Mouse (Mus musculus): ENCODE measurements around the gene Olfr1287. TPM values are rescaled to one million over a fixed set of nuclear protein-coding genes. Genes with fewer than 3 reads are reported as not detected.

Olfr1287 gene
- not detected for polyA plus RNA-seq (2017; shearing (Covaris generic))

DNA sequence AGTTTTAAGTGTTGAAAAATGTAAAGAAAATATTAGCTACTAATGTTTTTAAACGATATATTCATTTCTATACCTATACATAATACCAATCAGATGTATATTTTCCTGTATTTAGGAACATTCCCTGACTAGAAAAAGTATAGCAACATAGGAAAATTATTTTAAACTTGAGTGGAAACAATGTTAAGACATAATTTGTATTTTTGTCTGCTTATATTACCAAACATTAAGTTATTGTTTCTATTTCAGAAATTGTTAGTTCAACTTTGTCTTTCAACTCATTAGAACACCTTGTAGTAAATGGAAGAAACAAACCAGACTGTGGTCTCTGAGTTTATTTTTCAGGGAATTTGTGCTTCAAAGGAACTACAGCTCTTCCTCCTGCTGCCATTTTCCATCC is at the start of gene Olfr1287:
Gene Olfr1287 (plus strand): TSS at position 301 of the 400 bp plus-strand sequence.
- ATAC-seq = no peak

DNA sequence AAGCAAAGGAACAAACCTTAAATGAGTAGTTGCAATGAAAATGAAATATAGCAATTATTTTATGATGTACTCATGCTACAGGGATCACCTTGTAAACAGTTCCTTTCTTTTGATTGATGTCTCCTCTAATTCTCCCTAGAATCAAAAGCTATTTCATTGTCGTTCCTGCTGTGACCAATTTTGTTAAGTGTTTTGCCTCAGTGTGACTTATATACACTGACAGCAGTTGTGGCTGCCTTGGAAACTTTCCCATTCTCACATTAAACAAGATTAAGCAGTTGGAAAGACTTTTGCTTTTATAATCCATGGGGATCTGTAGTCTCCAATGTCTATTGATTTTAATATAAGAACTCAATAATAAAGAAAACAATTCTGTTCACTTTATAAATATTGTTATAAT is 26.0 kb upstream of the Olfr1287 start, which contains the start of gene Olfr1286:
Gene Olfr1286 (minus strand): TSS at position 185 of the 400 bp plus-strand sequence.
- no peak for ATAC-seq

GRCm38 (mm10) chr2:111473801-111474200 is 24.9 kb downstream of the Olfr1287 start, which contains the start of gene Olfr1288:
Olfr1288 (plus strand) TSS chr2:111474101.
- no peak for ATAC-seq

DNA sequence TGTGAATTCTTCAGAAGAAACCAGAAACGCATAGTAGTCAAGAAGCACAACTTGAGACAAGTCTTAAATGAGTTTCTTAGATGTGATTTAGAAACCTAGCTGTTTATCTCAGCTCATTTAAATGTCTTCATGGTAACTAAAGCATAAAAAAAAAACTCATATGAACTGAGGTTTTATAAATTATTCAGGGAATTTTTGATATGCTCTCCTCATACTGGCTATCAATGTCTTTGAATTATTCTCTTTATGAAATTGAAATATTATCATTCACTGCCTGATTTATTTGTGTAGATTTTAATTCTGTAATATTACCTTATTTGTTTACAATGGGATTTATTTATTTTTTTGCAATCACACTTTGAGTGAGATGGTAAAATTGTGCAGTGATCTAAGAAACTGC is 31.6 kb downstream of the Olfr1287 start, which contains the start of gene Olfr1289:
Gene Olfr1289 (plus strand): TSS at position 301 of the 400 bp plus-strand sequence.
- no peak for ATAC-seq

GRCm38 (mm10) chr2:111493729-111494128 is 44.8 kb downstream of the Olfr1287 start, which contains the start of gene Olfr1290:
Olfr1290 (minus strand) TSS chr2:111493829.
- ATAC-seq = no peak

- no peak for ATAC-seq
Measured at GRCm38 (mm10) chr2:111496880-111497279, 47.9 kb downstream of the Olfr1287 start, which contains the start of gene Olfr1291-ps1. Olfr1291-ps1 (plus strand) TSS chr2:111497180.

Other genes with a start within 250 kb of the Olfr1287 start
- gene 4930430A15Rik, start 219.5 kb upstream of the Olfr1287 start, polyA plus RNA-seq (2017; shearing (Covaris generic)) = not detected
- gene Olfr1275, start 213.9 kb upstream of the Olfr1287 start, polyA plus RNA-seq (2017; shearing (Covaris generic)) = not detected
- not detected for gene Olfr1276, start 194.6 kb upstream of the Olfr1287 start, polyA plus RNA-seq (2017; shearing (Covaris generic))
- not detected for gene Olfr1277, start 175.0 kb upstream of the Olfr1287 start, polyA plus RNA-seq (2017; shearing (Covaris generic))
- gene Olfr1278, start 159.0 kb upstream of the Olfr1287 start, polyA plus RNA-seq (2017; shearing (Covaris generic)) = not detected
- gene Olfr1279, start 148.5 kb upstream of the Olfr1287 start, polyA plus RNA-seq (2017; shearing (Covaris generic)) = not detected
- gene Olfr1280, start 135.1 kb upstream of the Olfr1287 start, polyA plus RNA-seq (2017; shearing (Covaris generic)) = not detected
- gene Olfr1281, start 122.6 kb upstream of the Olfr1287 start, polyA plus RNA-seq (2017; shearing (Covaris generic)) = not detected
- not detected for gene Olfr1282, start 113.1 kb upstream of the Olfr1287 start, polyA plus RNA-seq (2017; shearing (Covaris generic))
- gene Olfr1283, start 82.4 kb upstream of the Olfr1287 start, polyA plus RNA-seq (2017; shearing (Covaris generic)) = not detected
- gene Olfr1284, start 73.6 kb upstream of the Olfr1287 start, polyA plus RNA-seq (2017; shearing (Covaris generic)) = not detected
- not detected for gene Olfr1286, start 26.0 kb upstream of the Olfr1287 start, polyA plus RNA-seq (2017; shearing (Covaris generic))
- not detected for gene Olfr1288, start 25.0 kb downstream of the Olfr1287 start, polyA plus RNA-seq (2017; shearing (Covaris generic))
- not detected for gene Olfr1289, start 31.7 kb downstream of the Olfr1287 start, polyA plus RNA-seq (2017; shearing (Covaris generic))
- gene Olfr1290, start 44.7 kb downstream of the Olfr1287 start, polyA plus RNA-seq (2017; shearing (Covaris generic)) = not detected
- gene Olfr1291-ps1, start 48.0 kb downstream of the Olfr1287 start, polyA plus RNA-seq (2017; shearing (Covaris generic)) = under 1 TPM in 1 of 3 experiments, not detected in 2; 0.07 TPM
- not detected for gene Olfr1293-ps, start 76.1 kb downstream of the Olfr1287 start, polyA plus RNA-seq (2017; shearing (Covaris generic))
- gene Olfr1294, start 91.1 kb downstream of the Olfr1287 start, polyA plus RNA-seq (2017; shearing (Covaris generic)) = not detected
- gene Olfr1295, start 120.5 kb downstream of the Olfr1287 start, polyA plus RNA-seq (2017; shearing (Covaris generic)) = not detected
- gene Olfr1297, start 177.4 kb downstream of the Olfr1287 start, polyA plus RNA-seq (2017; shearing (Covaris generic)) = not detected
- not detected for gene Olfr1298, start 200.1 kb downstream of the Olfr1287 start, polyA plus RNA-seq (2017; shearing (Covaris generic))
- gene Olfr1299, start 212.3 kb downstream of the Olfr1287 start, polyA plus RNA-seq (2017; shearing (Covaris generic)) = not detected

All from inflammation-experienced regulatory T-cells, adult 6 months (primary cell).